In the genomic region with DNA sequence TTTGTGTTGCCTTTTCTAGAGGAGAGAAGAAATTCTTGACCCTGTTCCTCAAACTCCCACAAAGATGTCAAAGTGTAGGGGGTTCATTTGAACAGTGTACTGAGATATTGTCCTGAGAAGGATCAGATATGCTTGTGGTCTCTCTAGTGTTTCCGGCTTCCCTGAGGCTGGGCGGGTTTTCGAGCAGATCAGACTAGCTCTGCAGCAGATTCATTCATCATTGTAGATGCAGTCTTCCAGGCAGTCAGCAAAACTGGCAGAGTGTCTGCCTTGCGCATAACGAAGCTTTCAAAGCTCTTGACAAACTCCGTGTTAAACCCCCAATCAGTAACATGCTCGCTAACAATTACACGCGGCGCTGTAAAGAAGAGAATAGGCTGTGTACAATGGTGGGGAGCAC, we compare ENCODE assay signal across 10 mouse cellular contexts.
DNase-seq lines count a peak whose midpoint lies in the region; ATAC-seq and TF ChIP-seq lines count a peak whose summit lies in the region.
"Had no signal": no experiment of that assay in that cellular context is flagged by ENCODE, and none has a peak within 500 bp of the region (broad histone marks: within the 10 kb centered on the region; RNA-seq: fewer than 3 reads in every experiment).

No protein-coding gene starts in this region.

- ATAC-seq in kidney, embryonic 14.5 days (ENCODE audit: low FRiP score, low TSS enrichment) = no peak
- ATAC-seq in granulocyte monocyte progenitor cell, adult 5-6 weeks (replicated peaks; ENCODE audit: poor library complexity, severe bottlenecking) = no peak

- 85% methylated on average over 10 of the region's 10 CpGs for WGBS in kidney, embryonic 14.5 days

- no peak overlapping the region for H3K4me2 ChIP-seq in kidney, embryonic 14.5 days (replicated peaks; ENCODE audit: low read depth, low read length)
- H3K4me2 ChIP-seq: limb, embryonic 13.5 days had no signal

- no peak overlapping the region for H3K27ac ChIP-seq in kidney, embryonic 14.5 days (ENCODE audit: low read depth, low read length)
- H3K27ac ChIP-seq: limb, embryonic 13.5 days had no signal

- H3K9ac ChIP-seq in kidney, embryonic 14.5 days (ENCODE audit: low read depth, low read length) = no peak overlapping the region
- H3K9ac ChIP-seq: limb, embryonic 13.5 days had no signal

- no peak for TF ChIP-seq POLR2A in brain, embryonic 14.5 days (IDR thresholded peaks at IDR 0.05; ENCODE audit: borderline replicate concordance, extremely low read depth, insufficient read depth, insufficient read length, poor library complexity, severe bottlenecking)

- no peaks in the 10 kb centered on the region for H3K9me3 ChIP-seq in kidney, embryonic 14.5 days (ENCODE audit: control insufficient read depth, low read length)
- H3K9me3 ChIP-seq: limb, embryonic 13.5 days; megakaryocyte, embryonic 14.5 days had no signal

- H3K27me3 ChIP-seq in kidney, embryonic 14.5 days (ENCODE audit: control insufficient read depth, insufficient read depth, low read length) = no peaks in the 10 kb centered on the region
- H3K27me3 ChIP-seq: limb, embryonic 13.5 days; megakaryocyte, embryonic 14.5 days had no signal

- H3K36me3 ChIP-seq in kidney, embryonic 14.5 days (ENCODE audit: control insufficient read depth, insufficient read depth, low read length) = no peaks in the 10 kb centered on the region; the same call in 1 of the 2 replicates

- no peaks in the 10 kb centered on the region for H3K4me1 ChIP-seq in kidney, embryonic 14.5 days (ENCODE audit: control insufficient read depth, insufficient read depth, low read length)
- H3K4me1 ChIP-seq: limb, embryonic 13.5 days had no signal

- DNase-seq in kidney, postnatal 10 days = peak; percentile 23
- DNase-seq in brain, embryonic 14.5 days (ENCODE audit: low read depth) = peak; percentile 79
- DNase-seq in frontal cortex, postnatal 36 days (ENCODE audit: low spot score in 2 of 2) = peak; percentile 17 to 26
- DNase-seq in right cerebral cortex, adult 2 months (ENCODE audit: low spot score in 2 of 2) = peak; percentile 21
- no peak for DNase-seq in cerebellum, postnatal 36 days
- DNase-seq: heart, postnatal 4 days had no signal

- H3K4me3 ChIP-seq in kidney, embryonic 14.5 days (ENCODE audit: low read length) = no peak overlapping the region
- H3K4me3 ChIP-seq: limb, embryonic 13.5 days; megakaryocyte, embryonic 14.5 days had no signal

- TF ChIP-seq CTCF in brain, embryonic 14.5 days (IDR thresholded peaks at IDR 0.05; ENCODE audit: borderline replicate concordance, extremely low read depth, insufficient read depth, insufficient read length) = no peak

Comparison
In these comparisons a context has a peak if more than half of its experiments do, and no peak if none do; other contexts are left out.
1. DNase-seq: peak in kidney, postnatal 10 days (single experiment), brain, embryonic 14.5 days (single experiment), frontal cortex, postnatal 36 days (2 of 2) and right cerebral cortex, adult 2 months (2 of 2); none in cerebellum, postnatal 36 days (0 of 2).